Mouse (Mus musculus) lung, embryonic 16.5 days (tissue): ENCODE measurements around the gene Ppp3ca. TPM values are rescaled to one million over a fixed set of nuclear protein-coding genes. Genes with fewer than 3 reads are reported as not detected.
A peak's percentile ranks its signal among the peaks of the same experiment; 100 is the strongest.

Source experiments
- ATAC-seq: fragments of 200-750 bp; cut with Nextera tagmentation; 2 replicates; pipeline ENCODE4 v1.8.0; 2017; ENCODE audit warnings: low read depth, mild to moderate bottlenecking, moderate library complexity
- H3K27ac ChIP-seq: fragments of 300-500 bp; sonication (generic); 2 replicates; pipeline ENCODE4 v1.5.1; 2014; ENCODE audit warnings: mild to moderate bottlenecking, control low read depth, low read length
- H3K27me3 ChIP-seq: fragments of 300-500 bp; sonication (generic); 2 replicates; pipeline ENCODE4 v1.6.1; 2014; ENCODE audit warnings: low read depth, low read length, mixed read lengths; ENCODE audit not compliant: control insufficient read depth, insufficient read depth
- H3K36me3 ChIP-seq: fragments of 300-500 bp; sonication (generic); 2 replicates; pipeline ENCODE4 v1.6.1; 2014; ENCODE audit warnings: low read length; ENCODE audit not compliant: control insufficient read depth, insufficient read depth
- H3K4me1 ChIP-seq: fragments of 300-500 bp; sonication (generic); replicated peaks from 2 replicates; pipeline ENCODE4 v1.6.1; 2014; ENCODE audit warnings: low read length, mixed read lengths; ENCODE audit not compliant: control insufficient read depth, insufficient read depth
- H3K4me2 ChIP-seq: fragments of 300-500 bp; sonication (generic); 2 replicates; pipeline ENCODE4 v1.6.1; 2014; ENCODE audit warnings: low read depth, low read length, control low read depth
- H3K4me3 ChIP-seq: fragments of 300-500 bp; sonication (generic); 2 replicates; pipeline ENCODE4 v1.5.1; 2014; ENCODE audit warnings: mild to moderate bottlenecking, low read length, control low read depth
- H3K9ac ChIP-seq: fragments of 300-500 bp; sonication (generic); 2 replicates; pipeline ENCODE4 v1.6.1; 2014; ENCODE audit warnings: low read length, control low read depth
- H3K9me3 ChIP-seq: fragments of 300-500 bp; sonication (generic); 2 replicates; pipeline ENCODE4 v1.6.1; 2016; ENCODE audit warnings: low read length; ENCODE audit not compliant: control insufficient read depth
- WGBS: fragments of 180-500 bp; shearing (Covaris S2); extraction: QIAGEN DNeasy Blood & Tissue Kit; methylation state at CpG from one replicate; pipeline ENCODE4 v1.1.7; 2014; 5-methylcytosine and 5-hydroxymethylcytosine counted together
- polyA plus RNA-seq: library from polyadenylated mRNA; unstranded; fragments of >200 nt; fragmentation: Nextera tagmentation; extraction: Ambion mirVana; gene quantifications from 2 replicates; pipeline ENCODE4 v1.2.1, GENCODE M21; 2015

The Ppp3ca gene
- polyA plus RNA-seq, 1 experiment from 2014 or later, result 66.1 TPM

- Histone ChIP-seq H3K36me3 (no peaks in the 10 kb centered on the region), H3K4me2 (no peak overlapping the region), H3K9ac (no peak overlapping the region), H3K27me3 (no peaks in the 10 kb centered on the region), H3K4me1 (peaks cover 5% of the 10 kb centered on the region), H3K27ac (no peak overlapping the region), H3K4me3 (no peak overlapping the region), H3K9me3 (no peaks in the 10 kb centered on the region)
- 88% methylated on average over 6 of the region's 6 CpGs for WGBS
- ATAC-seq, result no peak
These were observed 79.0 kb downstream of the Ppp3ca start for GRCm38 (mm10) chr3:136748761-136749476.

GRCm38 (mm10) chr3:136749477-136749797 lies 79.5 kb downstream of the Ppp3ca start:
- no peak overlapping the region for H3K4me3 ChIP-seq
- no peak for ATAC-seq
- no peak overlapping the region for H3K9ac ChIP-seq
- H3K4me1 ChIP-seq, result peaks cover 5% of the 10 kb centered on the region; the same call in 1 of the 2 replicates
- H3K9me3 ChIP-seq, result no peaks in the 10 kb centered on the region
- no peak overlapping the region for H3K4me2 ChIP-seq
- H3K27ac ChIP-seq, result no peak overlapping the region
- no peaks in the 10 kb centered on the region for H3K27me3 ChIP-seq
- no peaks in the 10 kb centered on the region for H3K36me3 ChIP-seq

GRCm38 (mm10) chr3:136749951-136750350 lies 80.0 kb downstream of the Ppp3ca start:
- no peak overlapping the region for H3K4me2 ChIP-seq
- H3K9me3 ChIP-seq, result no peaks in the 10 kb centered on the region
- 64% methylated on average over 2 of the region's 2 CpGs for WGBS
- H3K27me3 ChIP-seq, result no peaks in the 10 kb centered on the region
- ATAC-seq, result no peak
- H3K36me3 ChIP-seq, result no peaks in the 10 kb centered on the region
- no peak overlapping the region for H3K9ac ChIP-seq
- H3K4me1 ChIP-seq, result peaks cover 2% of the 10 kb centered on the region; the same call in 1 of the 2 replicates
- H3K27ac ChIP-seq, result no peak overlapping the region
- H3K4me3 ChIP-seq, result no peak overlapping the region

- no peak overlapping the region for H3K27ac ChIP-seq
- H3K4me2 ChIP-seq, result no peak overlapping the region
- H3K9ac ChIP-seq, result no peak overlapping the region
- no peak for ATAC-seq
- no peak overlapping the region for H3K4me3 ChIP-seq
- H3K36me3 ChIP-seq, result no peaks in the 10 kb centered on the region
- H3K9me3 ChIP-seq, result no peaks in the 10 kb centered on the region
- H3K27me3 ChIP-seq, result no peaks in the 10 kb centered on the region
- 55% methylated on average over 5 of the region's 5 CpGs for WGBS
- 0 out of 2 replicates have a peak, but pooled peaks cover 2% of the 10 kb centered on the region for H3K4me1 ChIP-seq
These were observed 82.3 kb downstream of the Ppp3ca start for GRCm38 (mm10) chr3:136752126-136752716.

- Histone ChIP-seq H3K9me3 (no peaks in the 10 kb centered on the region; the same call in 1 of the 2 replicates), H3K27ac (no peak overlapping the region), H3K36me3 (no peaks in the 10 kb centered on the region), H3K27me3 (no peaks in the 10 kb centered on the region), H3K4me1 (no peaks in the 10 kb centered on the region), H3K9ac (no peak overlapping the region), H3K4me3 (no peak overlapping the region), H3K4me2 (no peak overlapping the region)
- 81% methylated on average over 6 of the region's 6 CpGs for WGBS
- no peak for ATAC-seq
These were observed 86.2 kb downstream of the Ppp3ca start for GRCm38 (mm10) chr3:136756137-136756536.

GRCm38 (mm10) chr3:136759446-136759845 lies 89.5 kb downstream of the Ppp3ca start:
- ATAC-seq, result no peak
- Histone ChIP-seq H3K9ac (no peak overlapping the region), H3K4me3 (no peak overlapping the region), H3K36me3 (no peaks in the 10 kb centered on the region), H3K9me3 (no peaks in the 10 kb centered on the region; the same call in 1 of the 2 replicates), H3K4me2 (no peak overlapping the region), H3K4me1 (0 out of 2 replicates have a peak, but pooled peaks cover 6% of the 10 kb centered on the region), H3K27me3 (no peaks in the 10 kb centered on the region), H3K27ac (no peak overlapping the region)
- 91% methylated on average over 12 of the region's 12 CpGs for WGBS

- no peaks in the 10 kb centered on the region for H3K27me3 ChIP-seq
- WGBS, result 58% methylated on average over 7 of the region's 7 CpGs
- ATAC-seq, result 0 out of 2 replicates have a peak, but pooled peaks have one; percentile 28
- H3K4me2 ChIP-seq, result no peak overlapping the region
- no peak overlapping the region for H3K4me3 ChIP-seq
- no peak overlapping the region for H3K9ac ChIP-seq
- no peaks in the 10 kb centered on the region; the same call in 1 of the 2 replicates for H3K9me3 ChIP-seq
- no peak overlapping the region for H3K27ac ChIP-seq
- H3K4me1 ChIP-seq, result 0 out of 2 replicates have a peak, but pooled peaks cover 6% of the 10 kb centered on the region
- no peaks in the 10 kb centered on the region for H3K36me3 ChIP-seq
These were observed 91.5 kb downstream of the Ppp3ca start for GRCm38 (mm10) chr3:136761292-136761978.

- Histone ChIP-seq H3K27me3 (no peaks in the 10 kb centered on the region), H3K4me3 (no peak overlapping the region), H3K4me2 (no peak overlapping the region), H3K9me3 (no peaks in the 10 kb centered on the region; the same call in 1 of the 2 replicates), H3K36me3 (no peaks in the 10 kb centered on the region), H3K4me1 (0 out of 2 replicates have a peak, but pooled peaks cover 6% of the 10 kb centered on the region), H3K9ac (no peak overlapping the region), H3K27ac (no peak overlapping the region)
- 61% methylated on average over 1 of the region's 1 CpGs for WGBS
- ATAC-seq, result no peak
These were observed 92.0 kb downstream of the Ppp3ca start for GRCm38 (mm10) chr3:136761979-136762341.

GRCm38 (mm10) chr3:136763717-136764270 lies 93.9 kb downstream of the Ppp3ca start:
- no peak overlapping the region for H3K4me3 ChIP-seq
- ATAC-seq, result no peak
- 47% methylated on average over 5 of the region's 5 CpGs for WGBS

More at GRCm38 (mm10) chr3:136763717-136764270, 93.9 kb downstream of the Ppp3ca start:
- Histone ChIP-seq H3K36me3 (no peaks in the 10 kb centered on the region), H3K9ac (no peak overlapping the region), H3K4me2 (no peak overlapping the region), H3K4me1 (peaks cover 9% of the 10 kb centered on the region; the same call in 1 of the 2 replicates), H3K27ac (no peak overlapping the region), H3K9me3 (no peaks in the 10 kb centered on the region; the same call in 1 of the 2 replicates), H3K27me3 (no peaks in the 10 kb centered on the region)
